Mouse (Mus musculus) G1E (cell line): ENCODE measurements at regions not wholly inside any gene's neighbourhood (a gene's known extent, or its start where the extent isn't known, plus 50 kb on each side); places are given as distances from the start of the nearest gene placed in this dataset.

Experiments used
- ATAC-seq: 2 replicates; pipeline ENCODE4 v1.8.0; 2016; ENCODE audit warnings: mild to moderate bottlenecking; ENCODE audit not compliant: insufficient number of reproducible peaks, poor library complexity, low FRiP score, severe bottlenecking; ENCODE audit errors: extremely low read depth
- DNase-seq: peaks from one replicate; pipeline ENCODE4 v3.0.0; 2012; ENCODE audit warnings: low spot score
- H3K27me3 ChIP-seq: 2 replicates; pipeline ENCODE4 v1.6.1; 2012; ENCODE audit warnings: mild to moderate bottlenecking, low read length, inconsistent platforms; ENCODE audit not compliant: insufficient read depth
- H3K36me3 ChIP-seq: replicated peaks from 2 replicates; pipeline ENCODE3; 2012; ENCODE audit warnings: mild to moderate bottlenecking, inconsistent platforms
- H3K4me1 ChIP-seq: 2 replicates; pipeline ENCODE4 v1.6.1; 2012; ENCODE audit warnings: low read depth, low read length, inconsistent platforms, mixed read lengths; ENCODE audit not compliant: insufficient read depth
- H3K4me3 ChIP-seq: 2 replicates; pipeline ENCODE4 v1.5.1; 2012; ENCODE audit warnings: low read depth, mild to moderate bottlenecking, inconsistent platforms, low read length, moderate library complexity, mixed read lengths
- H3K9me3 ChIP-seq: replicated peaks from 2 replicates; pipeline ENCODE4 v1.6.1; 2012; ENCODE audit warnings: inconsistent platforms
- CTCF ChIP-seq: IDR thresholded peaks from 2 replicates; pipeline ENCODE4 v1.5.1; 2012; ENCODE audit warnings: low read depth, low read length, inconsistent platforms, mixed read lengths
- GATA1 ChIP-seq: IDR thresholded peaks from 2 replicates; pipeline ENCODE4 v1.6.1; 2012; ENCODE audit warnings: borderline replicate concordance, low read length, inconsistent platforms, mixed read lengths
- GATA2 ChIP-seq: IDR thresholded peaks from 2 replicates; pipeline ENCODE4 v1.6.1; 2012; ENCODE audit warnings: low read depth, low read length, inconsistent platforms, borderline replicate concordance
- POLR2AphosphoS5 ChIP-seq: IDR thresholded peaks from 2 replicates; pipeline ENCODE4 v1.6.1; 2012; ENCODE audit warnings: low read depth, low read length, inconsistent platforms; ENCODE audit not compliant: insufficient replicate concordance
- TAL1 ChIP-seq: conservative IDR thresholded peaks from 2 replicates; pipeline ENCODE4 v1.6.1; 2012; ENCODE audit warnings: low read depth, low read length, inconsistent platforms, mixed read lengths

GRCm38 (mm10) chr1:161707049-161707448 lies 81.2 kb downstream of the Fasl start:
- Histone ChIP-seq H3K36me3 (no peaks in the 10 kb centered on the region), H3K4me1 (no peaks in the 10 kb centered on the region), H3K27me3 (peaks cover 9% of the 10 kb centered on the region; the same call in 1 of the 2 replicates), H3K4me3 (no peak overlapping the region), H3K9me3 (no peaks in the 10 kb centered on the region)
- ATAC-seq (no peak), DNase-seq (no peak)
- TF ChIP-seq CTCF (no peak), GATA2 (no peak), GATA1 (no peak), TAL1 (no peak), POLR2AphosphoS5 (no peak)

- no peaks in the 10 kb centered on the region for H3K4me1 ChIP-seq
- H3K36me3 ChIP-seq = no peaks in the 10 kb centered on the region
- ATAC-seq = no peak
- no peak for TF ChIP-seq GATA1
- no peak for TF ChIP-seq CTCF
- TF ChIP-seq POLR2AphosphoS5 = no peak
- no peak for TF ChIP-seq TAL1
- no peak for TF ChIP-seq GATA2
- H3K9me3 ChIP-seq = no peaks in the 10 kb centered on the region
- no peak overlapping the region for H3K4me3 ChIP-seq
- peaks cover 9% of the 10 kb centered on the region; the same call in 1 of the 2 replicates for H3K27me3 ChIP-seq
- no peak for DNase-seq
Observed at GRCm38 (mm10) chr1:161704961-161705360, 83.3 kb downstream of the Fasl start.

GRCm38 (mm10) chr1:161704527-161704926 lies 83.8 kb downstream of the Fasl start:
- ATAC-seq = no peak
- TF ChIP-seq GATA1 (no peak), GATA2 (no peak), POLR2AphosphoS5 (no peak), CTCF (no peak), TAL1 (no peak)
- Histone ChIP-seq H3K9me3 (no peaks in the 10 kb centered on the region), H3K36me3 (no peaks in the 10 kb centered on the region), H3K4me3 (no peak overlapping the region), H3K27me3 (peaks cover 9% of the 10 kb centered on the region; the same call in 1 of the 2 replicates), H3K4me1 (no peaks in the 10 kb centered on the region)
- DNase-seq = no peak

GRCm38 (mm10) chr1:161695886-161696285 lies 92.4 kb downstream of the Fasl start:
- no peak for ATAC-seq
- Histone ChIP-seq H3K9me3 (no peaks in the 10 kb centered on the region), H3K4me1 (no peaks in the 10 kb centered on the region), H3K36me3 (no peaks in the 10 kb centered on the region), H3K27me3 (peaks cover 17% of the 10 kb centered on the region; the same call in 1 of the 2 replicates), H3K4me3 (no peak overlapping the region)
- no peak for DNase-seq
- TF ChIP-seq POLR2AphosphoS5 = no peak
- TF ChIP-seq GATA2 = no peak
- TF ChIP-seq CTCF = no peak

- no peaks in the 10 kb centered on the region for H3K9me3 ChIP-seq
- peaks cover 20% of the 10 kb centered on the region for H3K27me3 ChIP-seq
- no peak for TF ChIP-seq CTCF
- TF ChIP-seq GATA2 = no peak
- TF ChIP-seq GATA1 = no peak
- TF ChIP-seq POLR2AphosphoS5 = no peak
- TF ChIP-seq TAL1 = no peak
- H3K4me1 ChIP-seq = no peaks in the 10 kb centered on the region
- H3K36me3 ChIP-seq = no peaks in the 10 kb centered on the region
- H3K4me3 ChIP-seq = no peak overlapping the region
- DNase-seq (no peak), ATAC-seq (no peak)
Observed at GRCm38 (mm10) chr1:161693768-161694160, 94.5 kb downstream of the Fasl start.

GRCm38 (mm10) chr1:161692836-161693767 lies 95.2 kb downstream of the Fasl start:
- Histone ChIP-seq H3K4me3 (no peak overlapping the region), H3K9me3 (no peaks in the 10 kb centered on the region), H3K36me3 (no peaks in the 10 kb centered on the region), H3K27me3 (peaks cover 20% of the 10 kb centered on the region), H3K4me1 (no peaks in the 10 kb centered on the region)
- TF ChIP-seq GATA2 = no peak
- TF ChIP-seq TAL1 = no peak
- TF ChIP-seq POLR2AphosphoS5 = no peak
- no peak for TF ChIP-seq GATA1
- no peak for TF ChIP-seq CTCF
- DNase-seq (no peak), ATAC-seq (no peak)
